Mouse (Mus musculus) embryonic facial prominence, embryonic 14.5 days (tissue): Measurements from ENCODE around the gene Acot5. TPM values are rescaled to one million over a fixed set of nuclear protein-coding genes. Genes with fewer than 3 reads are reported as not detected.

Source experiments
- ATAC-seq: fragments of 200-750 bp; cut with Nextera tagmentation; 2 replicates; pipeline ENCODE4 v1.8.0; 2017; ENCODE audit warnings: low read depth, moderate number of reproducible peaks, moderate TSS enrichment
- DNase-seq: peaks from one replicate; pipeline ENCODE4 v3.0.0-alpha.2; 2015; ENCODE audit warnings: low spot score
- H3K27ac ChIP-seq: fragments of 300-500 bp; sonication (generic); replicated peaks from 2 replicates; pipeline ENCODE4 v1.5.1; 2014; ENCODE audit warnings: low read depth, mild to moderate bottlenecking, low read length, moderate library complexity
- H3K27me3 ChIP-seq: fragments of 300-500 bp; sonication (generic); replicated peaks from 2 replicates; pipeline ENCODE4 v1.6.1; 2014; ENCODE audit warnings: low read length; ENCODE audit not compliant: control insufficient read depth, insufficient read depth
- H3K36me3 ChIP-seq: fragments of 300-500 bp; sonication (generic); 2 replicates; pipeline ENCODE4 v1.6.1; 2014; ENCODE audit warnings: low read length, mixed read lengths; ENCODE audit not compliant: control insufficient read depth, insufficient read depth
- H3K4me1 ChIP-seq: fragments of 300-500 bp; sonication (generic); 2 replicates; pipeline ENCODE4 v1.6.1; 2014; ENCODE audit warnings: antibody characterized with exemption, low read length; ENCODE audit not compliant: control insufficient read depth, insufficient read depth
- H3K4me2 ChIP-seq: fragments of 300-500 bp; sonication (generic); 2 replicates; pipeline ENCODE4 v1.6.1; 2014; ENCODE audit warnings: low read depth, mild to moderate bottlenecking, low read length, moderate library complexity, mixed read lengths
- H3K4me3 ChIP-seq: fragments of 300-500 bp; sonication (generic); 2 replicates; pipeline ENCODE4 v1.5.1; 2014; ENCODE audit warnings: low read depth, mild to moderate bottlenecking, low read length
- H3K9ac ChIP-seq: fragments of 300-500 bp; sonication (generic); 2 replicates; pipeline ENCODE4 v1.6.1; 2014; ENCODE audit warnings: low read depth, mild to moderate bottlenecking, low read length, moderate library complexity, mixed read lengths
- H3K9me3 ChIP-seq: fragments of 300-500 bp; sonication (generic); 2 replicates; pipeline ENCODE4 v1.6.1; 2016; ENCODE audit warnings: low read length; ENCODE audit not compliant: control insufficient read depth
- WGBS: fragments of 180-500 bp; shearing (Covaris S2); extraction: QIAGEN DNeasy Blood & Tissue Kit; methylation state at CpG from one replicate; pipeline ENCODE4 v1.1.7; 2014; 5-methylcytosine and 5-hydroxymethylcytosine counted together
- polyA plus RNA-seq: library from polyadenylated mRNA; unstranded; fragments of >200 nt; fragmentation: Nextera tagmentation; extraction: Ambion mirVana; gene quantifications from 2 replicates; pipeline ENCODE4 v1.2.1, GENCODE M21; 2014

The Acot5 gene
- polyA plus RNA-seq, 1 experiment from 2014 or later = not detected

GRCm38 (mm10) chr12:84051937-84052474 lies 17.1 kb upstream of the Acot5 start, which contains the start of gene Acot3:
TSS of gene Acot3 (plus strand) at chr12:84052144.
- Histone ChIP-seq H3K27ac (no peak within 1 kb of the TSS), H3K36me3 (no peaks in the 10 kb centered on the region), H3K27me3 (peaks cover 18% of the 10 kb centered on the region; the same call in 1 of the 2 replicates), H3K4me1 (no peaks in the 10 kb centered on the region), H3K9me3 (peaks cover 11% of the 10 kb centered on the region), H3K4me3 (no peak within 1 kb of the TSS), H3K4me2 (no peak within 1 kb of the TSS), H3K9ac (no peak within 1 kb of the TSS)
- DNase-seq = no peak
- ATAC-seq = no peak
- 76% methylated on average over 5 of the region's 5 CpGs for WGBS

GRCm38 (mm10) chr12:84052609-84053008 lies 16.5 kb upstream of the Acot5 start:
- Histone ChIP-seq H3K36me3 (no peaks in the 10 kb centered on the region), H3K27ac (no peak overlapping the region), H3K4me2 (no peak overlapping the region), H3K9me3 (peaks cover 11% of the 10 kb centered on the region), H3K9ac (no peak overlapping the region), H3K4me1 (no peaks in the 10 kb centered on the region), H3K4me3 (no peak overlapping the region), H3K27me3 (peaks cover 18% of the 10 kb centered on the region; the same call in 1 of the 2 replicates)
- WGBS = 91% methylated on average over 7 of the region's 7 CpGs
- ATAC-seq (no peak), DNase-seq (no peak)

- ATAC-seq (no peak), DNase-seq (no peak)
- 16% methylated on average over 12 of the region's 16 CpGs for WGBS
- Histone ChIP-seq H3K4me2 (peak overlapping the region; percentile 75), H3K36me3 (no peaks in the 10 kb centered on the region), H3K9ac (peak overlapping the region; percentile 52), H3K27me3 (peaks cover 18% of the 10 kb centered on the region; the same call in 1 of the 2 replicates), H3K27ac (no peak overlapping the region), H3K4me1 (no peaks in the 10 kb centered on the region), H3K9me3 (peaks cover 8% of the 10 kb centered on the region), H3K4me3 (peak overlapping the region; percentile 44)
These were observed 16.0 kb upstream of the Acot5 start for GRCm38 (mm10) chr12:84053173-84053572.

- Histone ChIP-seq H3K27me3 (peaks cover 18% of the 10 kb centered on the region; the same call in 1 of the 2 replicates), H3K36me3 (no peaks in the 10 kb centered on the region), H3K9ac (peak overlapping the region; percentile 52), H3K4me1 (no peaks in the 10 kb centered on the region), H3K4me3 (peak overlapping the region; percentile 44), H3K9me3 (peaks cover under 1% of the 10 kb centered on the region), H3K4me2 (peak overlapping the region; percentile 75), H3K27ac (no peak overlapping the region)
- ATAC-seq (no peak), DNase-seq (peak; percentile 55)
- WGBS = 5% methylated on average over 11 of the region's 46 CpGs
These were observed 15.3 kb upstream of the Acot5 start for GRCm38 (mm10) chr12:84053679-84054391.

GRCm38 (mm10) chr12:84060946-84061345 lies 8.2 kb upstream of the Acot5 start:
- Histone ChIP-seq H3K4me3 (no peak overlapping the region), H3K27ac (no peak overlapping the region), H3K4me2 (no peak overlapping the region), H3K27me3 (no peaks in the 10 kb centered on the region), H3K9ac (no peak overlapping the region), H3K9me3 (0 out of 2 replicates have a peak, but pooled peaks cover 3% of the 10 kb centered on the region), H3K36me3 (no peaks in the 10 kb centered on the region), H3K4me1 (no peaks in the 10 kb centered on the region)
- DNase-seq (no peak), ATAC-seq (no peak)
- 38% methylated on average over 2 of the region's 2 CpGs for WGBS

- H3K4me3 ChIP-seq = no peak overlapping the region
- H3K27ac ChIP-seq = no peak overlapping the region
- no peaks in the 10 kb centered on the region for H3K27me3 ChIP-seq
- 0 out of 2 replicates have a peak, but pooled peaks cover 3% of the 10 kb centered on the region for H3K9me3 ChIP-seq
- no peak overlapping the region for H3K9ac ChIP-seq
- H3K4me2 ChIP-seq = no peak overlapping the region
- no peaks in the 10 kb centered on the region for H3K4me1 ChIP-seq
- ATAC-seq = no peak
- H3K36me3 ChIP-seq = no peaks in the 10 kb centered on the region
- DNase-seq = no peak
- 94% methylated on average over 20 of the region's 20 CpGs for WGBS
These were observed 6.8 kb upstream of the Acot5 start for GRCm38 (mm10) chr12:84062336-84062735.

- Histone ChIP-seq H3K27me3 (peaks cover 5% of the 10 kb centered on the region; the same call in 1 of the 2 replicates), H3K27ac (no peak overlapping the region), H3K36me3 (no peaks in the 10 kb centered on the region), H3K4me2 (no peak overlapping the region), H3K4me3 (no peak overlapping the region), H3K4me1 (no peaks in the 10 kb centered on the region), H3K9me3 (0 out of 2 replicates have a peak, but pooled peaks cover 3% of the 10 kb centered on the region), H3K9ac (no peak overlapping the region)
- ATAC-seq (no peak), DNase-seq (no peak)
- WGBS = 71% methylated on average over 5 of the region's 5 CpGs
These were observed 5.9 kb upstream of the Acot5 start for GRCm38 (mm10) chr12:84063228-84063627.

GRCm38 (mm10) chr12:84063833-84064232 lies 5.3 kb upstream of the Acot5 start:
- no peak for ATAC-seq

More at GRCm38 (mm10) chr12:84063833-84064232, 5.3 kb upstream of the Acot5 start:
- 86% methylated on average over 2 of the region's 2 CpGs for WGBS
- no peak for DNase-seq
- Histone ChIP-seq H3K27me3 (peaks cover 11% of the 10 kb centered on the region), H3K4me1 (no peaks in the 10 kb centered on the region), H3K36me3 (no peaks in the 10 kb centered on the region), H3K9ac (no peak overlapping the region), H3K27ac (no peak overlapping the region), H3K4me3 (no peak overlapping the region), H3K4me2 (no peak overlapping the region), H3K9me3 (0 out of 2 replicates have a peak, but pooled peaks cover 3% of the 10 kb centered on the region)
